Mouse (Mus musculus) forebrain, postnatal 0 days (tissue): ENCODE data around the gene Gm49321. TPM values are rescaled to one million over a fixed set of nuclear protein-coding genes. Genes with fewer than 3 reads are reported as not detected.

ENCODE experiments used
- ATAC-seq: fragments of 200-750 bp; cut with Nextera tagmentation; 2 replicates; pipeline ENCODE4 v1.8.0; 2017; ENCODE audit warnings: mild to moderate bottlenecking, moderate library complexity
- DNase-seq: peaks from one replicate; pipeline ENCODE4 v3.0.0-alpha.2; 2015
- H3K27ac ChIP-seq: fragments of 300-500 bp; sonication (generic); 2 replicates; pipeline ENCODE4 v1.5.1; 2014; ENCODE audit warnings: low read depth, mild to moderate bottlenecking, antibody characterized with exemption, low read length, moderate library complexity, mixed read lengths
- H3K27me3 ChIP-seq: fragments of 300-500 bp; sonication (generic); 2 replicates; pipeline ENCODE4 v1.6.1; 2014; ENCODE audit warnings: mild to moderate bottlenecking, low read length, mixed read lengths; ENCODE audit not compliant: insufficient read depth
- H3K36me3 ChIP-seq: fragments of 300-500 bp; sonication (generic); 2 replicates; pipeline ENCODE4 v1.6.1; 2014; ENCODE audit warnings: mild to moderate bottlenecking, moderate library complexity; ENCODE audit not compliant: insufficient read depth
- H3K4me1 ChIP-seq: fragments of 300-500 bp; sonication (generic); 2 replicates; pipeline ENCODE4 v1.6.1; 2014; ENCODE audit warnings: antibody characterized with exemption; ENCODE audit not compliant: insufficient read depth
- H3K4me2 ChIP-seq: fragments of 300-500 bp; sonication (generic); 2 replicates; pipeline ENCODE4 v1.6.1; 2014; ENCODE audit warnings: low read depth, mild to moderate bottlenecking, moderate library complexity
- H3K4me3 ChIP-seq: fragments of 300-500 bp; sonication (generic); 2 replicates; pipeline ENCODE4 v1.5.1; 2014; ENCODE audit warnings: low read depth, low read length, mixed read lengths
- H3K9ac ChIP-seq: fragments of 300-500 bp; sonication (generic); 2 replicates; pipeline ENCODE4 v1.6.1; 2014; ENCODE audit warnings: mild to moderate bottlenecking
- H3K9me3 ChIP-seq: fragments of 300-500 bp; sonication (generic); 2 replicates; pipeline ENCODE4 v1.6.1; 2016; ENCODE audit warnings: low read length
- CTCF ChIP-seq: sonication (generic); IDR thresholded peaks from 2 replicates; pipeline ENCODE4 v1.5.1; 2016; ENCODE audit warnings: antibody characterized with exemption, control low read depth, low read depth
- WGBS: fragments of 180-500 bp; shearing (Covaris S2); extraction: QIAGEN DNeasy Blood & Tissue Kit; methylation state at CpG from one replicate; pipeline ENCODE4 v1.1.7; 2014; 5-methylcytosine and 5-hydroxymethylcytosine counted together
- polyA plus RNA-seq: library from polyadenylated mRNA; unstranded; fragments of >200 nt; fragmentation: Nextera tagmentation; extraction: Ambion mirVana; gene quantifications from 2 replicates; pipeline ENCODE4 v1.2.1, GENCODE M21; 2015
- total RNA-seq: library from RNA; depleted of rRNA; stranded (reverse); fragments of >200 nt; gene quantifications from 2 replicates; pipeline ENCODE4 v1.2.3, GENCODE M21; 2014

Gm49321 gene
- total and polyA plus RNA-seq, 2 experiments from 2014 or later: 15.7 TPM; not detected in 1

DNA sequence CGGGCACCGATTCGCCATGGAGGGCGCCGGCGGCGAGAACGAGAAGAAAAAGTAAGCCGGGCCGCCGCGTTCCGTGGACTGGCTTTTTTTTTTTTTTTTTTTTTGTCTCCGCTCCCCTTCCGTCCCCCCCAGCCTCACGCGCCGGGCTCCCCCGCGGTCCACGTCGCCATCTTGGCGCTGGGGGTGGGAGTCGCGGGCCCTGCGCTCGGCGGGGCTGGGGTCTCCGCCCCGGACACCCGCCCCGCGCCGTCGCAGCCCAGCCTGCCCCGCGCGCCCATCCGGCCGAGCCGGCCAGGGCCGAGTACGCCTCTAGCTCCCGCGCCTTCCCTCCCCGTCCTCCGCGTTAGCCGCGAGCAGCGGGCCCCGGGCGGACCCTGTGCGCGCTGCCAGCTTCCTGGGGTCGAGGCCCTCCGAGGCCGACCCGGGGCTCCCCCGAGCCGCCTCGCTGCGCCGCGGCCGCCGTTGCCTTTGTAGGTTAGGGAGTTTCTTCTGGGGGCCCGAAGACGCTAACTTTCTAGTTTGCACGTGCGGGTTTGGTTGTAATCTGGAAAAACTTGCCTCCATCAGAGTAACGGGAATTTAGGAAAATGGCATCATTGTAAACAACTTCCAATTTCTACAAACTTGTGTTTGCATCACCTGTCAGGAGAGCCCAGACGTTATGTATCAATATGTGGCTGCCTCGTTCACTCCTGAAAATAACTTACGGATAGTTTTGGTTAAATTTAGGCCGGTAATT, 29.0 kb upstream of the Gm49321 start:
- no peaks in the 10 kb centered on the region for H3K36me3 ChIP-seq
- H3K4me2 ChIP-seq: peak overlapping the region; percentile 73
- TF ChIP-seq CTCF: no peak
- H3K27me3 ChIP-seq: no peaks in the 10 kb centered on the region
- H3K4me3 ChIP-seq: peak overlapping the region; percentile 97
- no peaks in the 10 kb centered on the region for H3K9me3 ChIP-seq
- peak overlapping the region; percentile 98 for H3K9ac ChIP-seq
- ATAC-seq: peak; percentile 42
- H3K27ac ChIP-seq: peak overlapping the region; percentile 97
- peaks cover 8% of the 10 kb centered on the region; the same call in 1 of the 2 replicates for H3K4me1 ChIP-seq
- DNase-seq: no peak
- WGBS: under 1% methylated on average over 71 of the region's 76 CpGs

GRCm38 (mm10) chr12:73909013-73909575, 28.4 kb upstream of the Gm49321 start:
- Histone ChIP-seq H3K4me1 (peaks cover 8% of the 10 kb centered on the region; the same call in 1 of the 2 replicates), H3K27ac (no peak overlapping the region), H3K36me3 (no peaks in the 10 kb centered on the region), H3K27me3 (no peaks in the 10 kb centered on the region), H3K9ac (peak overlapping the region; percentile 98), H3K4me3 (peak overlapping the region; percentile 97), H3K4me2 (peak overlapping the region; percentile 73), H3K9me3 (no peaks in the 10 kb centered on the region)
- 2% methylated on average over 6 of the region's 6 CpGs for WGBS
- ATAC-seq (no peak), DNase-seq (peak; percentile 8)
- TF ChIP-seq CTCF: peak; percentile 23; the same call in 1 of the 2 replicates

- 94% methylated on average over 5 of the region's 5 CpGs for WGBS
- no peaks in the 10 kb centered on the region for H3K4me1 ChIP-seq
- no peaks in the 10 kb centered on the region for H3K27me3 ChIP-seq
- H3K36me3 ChIP-seq: no peaks in the 10 kb centered on the region
- ATAC-seq: no peak
- no peak overlapping the region for H3K9ac ChIP-seq
- H3K4me3 ChIP-seq: no peak overlapping the region
- no peak overlapping the region for H3K4me2 ChIP-seq
- TF ChIP-seq CTCF: no peak
- DNase-seq: no peak
- H3K27ac ChIP-seq: no peak overlapping the region
- no peaks in the 10 kb centered on the region for H3K9me3 ChIP-seq
Observed at GRCm38 (mm10) chr12:73918479-73918878, 19.0 kb upstream of the Gm49321 start.

GRCm38 (mm10) chr12:73930266-73930665, 7.2 kb upstream of the Gm49321 start:
- no peaks in the 10 kb centered on the region for H3K4me1 ChIP-seq
- no peak overlapping the region for H3K27ac ChIP-seq
- DNase-seq (no peak), ATAC-seq (no peak)
- WGBS: 81% methylated on average over 3 of the region's 3 CpGs
- H3K36me3 ChIP-seq: peaks cover 26% of the 10 kb centered on the region
- H3K9ac ChIP-seq: no peak overlapping the region
- no peaks in the 10 kb centered on the region for H3K27me3 ChIP-seq
- no peak for TF ChIP-seq CTCF
- no peaks in the 10 kb centered on the region for H3K9me3 ChIP-seq
- no peak overlapping the region for H3K4me2 ChIP-seq
- H3K4me3 ChIP-seq: no peak overlapping the region

- Histone ChIP-seq H3K4me1 (no peaks in the 10 kb centered on the region), H3K27me3 (no peaks in the 10 kb centered on the region), H3K9ac (no peak overlapping the region), H3K36me3 (peaks cover 31% of the 10 kb centered on the region), H3K4me2 (no peak overlapping the region), H3K9me3 (no peaks in the 10 kb centered on the region), H3K27ac (no peak overlapping the region), H3K4me3 (no peak overlapping the region)
- WGBS: 57% methylated on average over 5 of the region's 5 CpGs
- no peak for ATAC-seq
- peak; percentile 30 for DNase-seq
- peak; percentile 52 for TF ChIP-seq CTCF
Observed at GRCm38 (mm10) chr12:73931274-73931673, 6.2 kb upstream of the Gm49321 start.

GRCm38 (mm10) chr12:73934528-73934927, 2.9 kb upstream of the Gm49321 start:
- no peaks in the 10 kb centered on the region for H3K9me3 ChIP-seq
- 91% methylated on average over 2 of the region's 2 CpGs for WGBS
- ATAC-seq: no peak
- H3K36me3 ChIP-seq: peaks cover 48% of the 10 kb centered on the region
- H3K27ac ChIP-seq: no peak overlapping the region
- no peak overlapping the region for H3K4me2 ChIP-seq
- no peak overlapping the region for H3K9ac ChIP-seq
- TF ChIP-seq CTCF: no peak
- no peaks in the 10 kb centered on the region for H3K27me3 ChIP-seq
- no peak for DNase-seq
- no peak overlapping the region for H3K4me3 ChIP-seq
- no peaks in the 10 kb centered on the region for H3K4me1 ChIP-seq

DNA sequence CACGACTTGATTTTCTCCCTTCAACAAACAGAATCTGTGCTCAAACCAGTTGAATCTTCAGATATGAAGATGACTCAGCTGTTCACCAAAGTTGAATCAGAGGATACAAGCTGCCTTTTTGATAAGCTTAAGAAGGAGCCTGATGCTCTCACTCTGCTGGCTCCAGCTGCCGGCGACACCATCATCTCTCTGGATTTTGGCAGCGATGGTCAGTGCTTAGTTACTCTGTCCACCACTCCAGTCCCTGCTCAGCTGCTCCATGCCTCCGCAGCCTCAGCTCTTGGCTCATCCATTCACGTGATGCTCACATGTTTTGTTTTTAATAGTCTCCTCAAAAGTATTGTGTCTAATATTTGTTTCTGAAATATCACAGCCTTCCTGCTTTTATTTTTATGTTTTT, 2.1 kb downstream of the Gm49321 start:
- H3K27ac ChIP-seq: no peak overlapping the region
- no peaks in the 10 kb centered on the region for H3K27me3 ChIP-seq
- peaks cover 57% of the 10 kb centered on the region for H3K36me3 ChIP-seq
- 90% methylated on average over 6 of the region's 6 CpGs for WGBS
- no peaks in the 10 kb centered on the region for H3K9me3 ChIP-seq
- no peaks in the 10 kb centered on the region for H3K4me1 ChIP-seq
- ATAC-seq (no peak), DNase-seq (no peak)
- H3K4me2 ChIP-seq: no peak overlapping the region
- H3K4me3 ChIP-seq: no peak overlapping the region
- no peak overlapping the region for H3K9ac ChIP-seq
- no peak for TF ChIP-seq CTCF
